Comparison of ENCODE assay signal across 8 mouse cellular contexts in the genomic region with DNA sequence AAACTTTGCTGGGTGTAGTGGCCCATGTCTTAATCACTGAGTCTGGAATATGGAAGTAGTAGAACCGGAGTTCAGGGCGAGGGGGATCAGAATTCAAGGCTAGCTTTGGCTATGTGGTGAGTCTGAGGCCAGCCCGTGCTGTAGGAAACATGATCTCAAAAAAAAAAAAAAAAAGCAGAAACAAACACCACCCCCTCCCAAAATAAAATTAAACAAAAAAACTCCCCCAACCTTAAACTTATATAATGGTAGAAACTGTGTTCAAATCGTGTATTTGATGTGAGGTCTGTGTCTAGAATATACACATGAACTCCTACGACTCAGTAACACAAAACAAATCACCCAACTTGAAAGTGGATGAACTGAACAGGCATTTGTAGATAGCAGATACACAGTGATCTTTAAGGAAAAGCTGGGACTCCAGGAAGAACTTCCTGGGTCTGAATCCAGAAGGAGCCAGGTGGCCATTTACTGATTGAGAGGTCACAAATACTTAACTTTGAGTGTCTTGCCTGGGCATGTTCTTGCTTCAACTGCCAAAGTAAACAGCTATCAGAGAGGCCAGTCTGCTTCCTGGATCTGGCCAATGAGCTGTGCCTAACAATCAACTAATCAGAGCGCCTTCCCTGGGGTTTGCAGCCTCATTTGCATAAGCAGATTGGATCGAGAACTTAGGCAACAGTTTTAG.
DNase-seq lines count a peak whose midpoint lies in the region; ATAC-seq and TF ChIP-seq lines count a peak whose summit lies in the region.

No protein-coding gene starts in this region.

- no peak for ATAC-seq in hindbrain, postnatal 0 days

- TF ChIP-seq CTCF in brain, embryonic 14.5 days (IDR thresholded peaks at IDR 0.05; ENCODE audit: borderline replicate concordance, extremely low read depth, insufficient read depth, insufficient read length) = no peak
- no peak for TF ChIP-seq CTCF in hindbrain, postnatal 0 days (IDR thresholded peaks at IDR 0.05; ENCODE audit: low read depth)
- no peak for TF ChIP-seq CTCF in lung, adult 2 months (IDR thresholded peaks at IDR 0.05; ENCODE audit: insufficient read depth, low read length)

- WGBS in heart, embryonic 10.5 days = 49% methylated on average over 7 of the region's 7 CpGs
- 51% methylated on average over 7 of the region's 7 CpGs for WGBS in hindbrain, postnatal 0 days
- WGBS in lung, adult 2 months = 55% methylated on average over 7 of the region's 7 CpGs

- H3K27ac ChIP-seq in heart, embryonic 10.5 days = peak overlapping the region; percentile 57; the same call in 1 of the 2 replicates
- no peak overlapping the region for H3K27ac ChIP-seq in hindbrain, postnatal 0 days

- no peaks in the 10 kb centered on the region for H3K36me3 ChIP-seq in heart, embryonic 10.5 days
- H3K36me3 ChIP-seq in hindbrain, postnatal 0 days (ENCODE audit: insufficient read depth, low read length) = no peaks in the 10 kb centered on the region

- H3K9ac ChIP-seq in hindbrain, postnatal 0 days (replicated peaks; ENCODE audit: low read length) = no peak overlapping the region

- no peak overlapping the region for H3K4me3 ChIP-seq in heart, embryonic 10.5 days
- H3K4me3 ChIP-seq in hindbrain, postnatal 0 days (ENCODE audit: low read length) = no peak overlapping the region
- no peak overlapping the region for H3K4me3 ChIP-seq in lung, adult 2 months (replicated peaks; ENCODE audit: extremely low read depth, low read depth, low read length)

- H3K9me3 ChIP-seq in heart, embryonic 10.5 days = no peaks in the 10 kb centered on the region
- no peaks in the 10 kb centered on the region for H3K9me3 ChIP-seq in hindbrain, postnatal 0 days (ENCODE audit: low read length)

- no peak for TF ChIP-seq POLR2A in brain, embryonic 14.5 days (IDR thresholded peaks at IDR 0.05; ENCODE audit: borderline replicate concordance, extremely low read depth, insufficient read depth, insufficient read length, poor library complexity, severe bottlenecking)
- TF ChIP-seq POLR2A in lung, adult 2 months (IDR thresholded peaks at IDR 0.05; ENCODE audit: borderline replicate concordance, extremely low read depth, low read depth, low read length) = no peak

- no peaks in the 10 kb centered on the region for H3K27me3 ChIP-seq in heart, embryonic 10.5 days (ENCODE audit: insufficient read depth, poor library complexity, severe bottlenecking)
- H3K27me3 ChIP-seq in hindbrain, postnatal 0 days (ENCODE audit: insufficient read depth, low read length) = no peaks in the 10 kb centered on the region

- DNase-seq in heart, embryonic 10.5 days (ENCODE audit: low spot score) = no peak
- no peak for DNase-seq in heart, postnatal 4 days
- DNase-seq in brain, embryonic 14.5 days (ENCODE audit: low read depth) = peak; percentile 93
- DNase-seq in hindbrain, postnatal 0 days (ENCODE audit: low spot score) = peak; percentile 64
- DNase-seq in lung, adult 2 months = peak; percentile 37
- DNase-seq in left cerebral cortex, adult 18-20 months (ENCODE audit: low spot score in 2 of 2) = no peak
- DNase-seq in spleen, postnatal 10 days (ENCODE audit: low spot score in 2 of 2) = no peak
- DNase-seq in layer of hippocampus, adult 8-10 months (ENCODE audit: low spot score in 2 of 2) = no peak

- H3K4me2 ChIP-seq in hindbrain, postnatal 0 days (ENCODE audit: low read depth, low read length) = no peak overlapping the region

- peaks cover 39% of the 10 kb centered on the region for H3K4me1 ChIP-seq in heart, embryonic 10.5 days
- H3K4me1 ChIP-seq in hindbrain, postnatal 0 days (ENCODE audit: insufficient read depth, low read length) = no peaks in the 10 kb centered on the region
- peaks cover 13% of the 10 kb centered on the region for H3K4me1 ChIP-seq in lung, adult 2 months (ENCODE audit: control insufficient read depth, insufficient read depth, low read length)

Comparison
In these comparisons a context has a peak if more than half of its experiments do, and no peak if none do; other contexts are left out.
1. DNase-seq: peak in brain, embryonic 14.5 days (single experiment), hindbrain, postnatal 0 days (single experiment) and lung, adult 2 months (single experiment); none in heart, embryonic 10.5 days (single experiment), heart, postnatal 4 days (single experiment), left cerebral cortex, adult 18-20 months (0 of 2), spleen, postnatal 10 days (0 of 2) and layer of hippocampus, adult 8-10 months (0 of 2).